Mouse (Mus musculus) bone marrow, adult 2 months (tissue): ENCODE data around the gene Ttc6.

ENCODE experiments used
- CTCF ChIP-seq: fragments of 200-500 bp; IDR thresholded peaks from 2 replicates; pipeline ENCODE4 v1.5.1; 2011; ENCODE audit warnings: low read length, control low read depth; ENCODE audit not compliant: control insufficient read depth, insufficient read depth
- POLR2A ChIP-seq: fragments of 200-500 bp; IDR thresholded peaks from 2 replicates; pipeline ENCODE4 v1.6.1; 2011; ENCODE audit warnings: low read depth, mild to moderate bottlenecking, control low read depth, low read length, borderline replicate concordance; ENCODE audit not compliant: control insufficient read depth

DNA sequence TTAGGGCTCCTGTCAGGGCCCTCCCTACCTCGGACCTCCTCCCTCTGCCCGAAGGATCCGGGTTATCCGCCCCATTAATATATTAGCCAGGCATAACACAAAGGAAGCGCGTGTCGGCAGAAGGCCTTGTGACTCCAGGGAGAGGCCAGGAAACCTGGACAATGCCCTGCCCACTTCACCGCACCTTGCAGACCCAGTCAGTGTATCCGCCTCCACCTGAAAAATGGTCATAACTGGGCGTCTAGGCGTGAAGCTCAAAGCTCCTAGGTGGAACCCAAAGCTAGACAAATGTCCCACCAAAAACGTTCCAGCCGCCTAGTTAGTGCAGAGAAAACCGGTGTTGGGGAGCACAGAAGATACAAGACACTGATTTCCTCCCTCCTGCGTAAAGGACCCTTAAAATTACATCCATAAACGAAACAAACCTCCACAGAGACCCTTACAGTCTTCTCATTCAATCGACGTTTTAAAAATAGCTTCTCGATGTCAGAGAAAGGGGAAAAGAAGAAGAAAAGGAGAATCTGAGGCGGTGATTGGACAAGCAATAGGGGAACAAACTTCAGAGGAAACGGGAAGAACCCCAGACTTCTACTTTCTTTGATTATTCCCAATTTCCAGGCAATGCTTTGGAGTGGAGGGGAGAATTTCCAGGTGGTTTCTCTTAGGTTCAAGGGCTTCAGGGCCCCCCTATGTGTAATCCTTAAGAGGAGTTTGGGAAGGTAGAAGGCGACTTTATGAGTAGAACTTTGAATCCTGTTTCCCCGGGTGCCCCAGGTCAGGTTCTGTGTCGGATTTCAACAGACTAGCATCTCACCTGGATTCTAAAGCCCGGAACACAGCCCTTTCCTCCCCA lies 27.6 kb upstream of the Ttc6 start:
- no peak for TF ChIP-seq CTCF
- no peak for TF ChIP-seq POLR2A
